Mouse (Mus musculus): Measurements from ENCODE around the gene Pde10a.

DNA sequence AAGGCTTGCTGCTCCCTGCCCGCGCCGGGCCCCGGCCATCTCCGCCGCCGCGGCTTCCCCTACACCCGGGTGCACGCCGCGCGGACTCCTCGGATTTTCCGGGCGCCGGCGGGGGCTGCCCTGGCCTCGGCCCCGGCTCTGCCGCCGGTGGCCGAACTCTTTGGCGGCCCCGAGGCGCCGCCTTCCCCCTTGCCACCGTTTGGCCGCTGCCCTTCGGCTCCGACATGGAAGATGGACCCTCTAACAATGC is 276.6 kb downstream of the Pde10a start:
- no peak for TF ChIP-seq CTCF (conservative IDR thresholded peaks at IDR 0.05 in 1 of 2, IDR thresholded peaks at IDR 0.05 in 1 of 2; ENCODE audit: low read depth in 2 of 2, low read length in 2 of 2)
- TF ChIP-seq POLR2A (IDR thresholded peaks at IDR 0.05; ENCODE audit: low read depth, low read length), result no peak
- TF ChIP-seq TCF12 (IDR thresholded peaks at IDR 0.05; ENCODE audit: low read depth, low read length), result no peak
- no peak for TF ChIP-seq CHD1 (IDR thresholded peaks at IDR 0.05; ENCODE audit: low read depth, low read length)
- TF ChIP-seq GABPA (IDR thresholded peaks at IDR 0.05; ENCODE audit: insufficient replicate concordance, low read depth, low read length), result no peak
- no peak for TF ChIP-seq ETS1 (conservative IDR thresholded peaks at IDR 0.05; ENCODE audit: low read depth, low read length)
- TF ChIP-seq TBP (conservative IDR thresholded peaks at IDR 0.05; ENCODE audit: low read depth, low read length), result no peak

Measured in CH12.LX (cell line).